Mouse (Mus musculus): ENCODE results near the gene Arnt2. TPM values are rescaled to one million over a fixed set of nuclear protein-coding genes. Genes with fewer than 3 reads are reported as not detected.

The Arnt2 gene
- total RNA-seq, 1 experiment from 2014 or later: not detected

DNA sequence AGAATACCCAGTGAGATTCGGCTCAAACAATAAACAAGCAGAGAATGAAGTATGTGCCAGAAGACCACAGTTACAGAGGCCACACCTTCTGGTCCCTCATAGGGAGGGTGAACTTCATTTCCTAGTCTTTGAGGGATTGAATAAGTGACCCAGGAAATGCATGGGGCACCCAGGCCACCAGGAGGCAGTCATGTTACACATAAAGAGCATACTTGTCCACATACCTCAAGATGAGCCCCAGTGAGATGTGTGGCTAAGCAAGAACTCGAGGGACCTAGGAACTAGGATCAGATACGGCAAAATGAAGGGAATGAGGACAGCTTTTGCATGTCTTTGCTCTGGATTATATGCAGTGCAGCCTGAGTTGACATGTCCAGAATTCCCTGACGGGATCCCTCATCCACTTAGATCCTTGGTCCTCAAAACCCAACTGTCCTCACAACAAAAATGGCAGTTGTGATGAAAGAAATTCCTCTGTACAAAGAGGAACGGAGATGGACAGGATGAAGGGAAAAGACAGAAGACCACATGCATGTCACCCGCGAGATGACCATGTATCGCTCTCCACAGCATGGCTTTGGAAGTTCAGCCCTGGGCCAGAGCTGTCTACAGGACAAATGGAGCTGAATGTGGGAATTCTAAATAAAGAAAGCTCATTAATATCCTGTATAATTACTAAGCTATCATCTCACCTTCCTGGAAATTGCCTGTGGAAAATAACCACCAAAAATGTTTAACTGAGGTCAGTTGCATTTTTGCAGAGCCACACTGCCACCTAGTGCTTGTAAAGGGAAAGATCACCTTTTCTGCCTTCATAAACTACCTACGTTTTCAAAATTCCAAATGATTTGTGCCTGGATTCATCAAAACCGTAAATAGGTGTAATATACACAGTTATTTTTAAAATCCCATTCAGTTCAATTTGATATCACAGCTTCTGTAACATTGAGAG is 54.1 kb downstream of the Arnt2 start:
- no peak for ATAC-seq (ENCODE audit: extremely low read depth, insufficient number of reproducible peaks, low FRiP score, poor library complexity, severe bottlenecking)

DNA sequence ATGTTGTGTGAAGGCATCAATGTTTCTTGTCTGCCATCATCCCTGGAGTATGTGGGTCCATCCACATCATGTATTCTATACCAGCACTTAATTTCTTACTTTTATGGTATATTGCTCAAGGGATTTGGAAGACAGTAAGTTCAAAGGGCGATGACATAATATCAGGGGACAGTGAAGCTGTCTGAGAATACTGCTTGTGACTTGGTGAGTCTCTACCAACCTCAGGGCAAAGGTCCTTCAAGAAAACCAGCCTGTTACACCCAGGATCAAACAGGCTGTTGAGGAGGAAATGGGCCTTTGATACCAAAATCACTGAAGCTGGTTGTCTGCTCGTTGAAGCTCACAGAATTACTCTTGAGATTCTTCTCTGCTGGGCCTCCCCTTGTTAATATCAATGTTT is 55.1 kb downstream of the Arnt2 start:
- no peak for ATAC-seq (ENCODE audit: extremely low read depth, insufficient number of reproducible peaks, low FRiP score, poor library complexity, severe bottlenecking)

DNA sequence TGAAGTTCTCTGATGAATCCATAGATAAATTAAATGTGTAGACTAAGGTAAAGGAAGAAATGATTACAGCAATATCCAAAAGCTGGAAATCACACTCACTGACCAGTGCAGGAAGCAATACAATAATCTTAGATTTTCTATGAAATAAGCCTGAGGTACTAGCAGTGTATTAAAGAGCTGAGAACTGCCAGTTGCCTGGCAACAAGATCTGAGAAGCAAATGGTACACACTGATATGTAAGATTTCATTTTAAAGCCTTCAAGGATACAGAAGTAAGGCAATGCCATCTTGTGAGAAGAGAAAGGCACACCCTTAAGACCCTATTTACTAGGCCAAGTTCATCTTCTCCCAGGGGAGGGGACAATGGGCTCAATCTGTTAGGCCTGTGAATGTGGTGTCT is 59.4 kb downstream of the Arnt2 start:
- ATAC-seq (ENCODE audit: extremely low read depth, insufficient number of reproducible peaks, low FRiP score, poor library complexity, severe bottlenecking): no peak

GRCm38 (mm10) chr7:84349976-84350375 is 60.0 kb downstream of the Arnt2 start:
- no peak for ATAC-seq (ENCODE audit: extremely low read depth, insufficient number of reproducible peaks, low FRiP score, poor library complexity, severe bottlenecking)

- ATAC-seq (ENCODE audit: extremely low read depth, insufficient number of reproducible peaks, low FRiP score, poor library complexity, severe bottlenecking): no peak
Measured at GRCm38 (mm10) chr7:84348145-84348911, 61.6 kb downstream of the Arnt2 start.

DNA sequence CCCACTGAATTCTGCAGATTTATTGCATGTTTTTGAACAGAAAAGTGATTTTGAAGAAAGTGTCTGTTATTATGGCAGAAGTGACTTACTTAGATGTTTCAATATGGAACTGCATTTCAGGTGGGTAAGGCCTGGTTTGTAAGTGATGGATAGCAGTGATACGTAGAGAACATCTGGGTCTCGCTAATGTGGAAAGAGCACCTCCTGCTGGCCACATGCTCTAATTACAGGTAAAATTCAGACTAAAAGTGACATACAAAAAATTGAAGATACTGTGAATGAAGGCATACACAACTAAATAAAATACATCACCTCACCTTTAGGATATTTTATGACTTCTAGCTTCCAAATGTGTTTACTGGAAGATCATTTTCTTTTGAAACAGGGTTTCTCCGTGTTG is 66.8 kb downstream of the Arnt2 start:
- no peak for ATAC-seq (ENCODE audit: extremely low read depth, insufficient number of reproducible peaks, low FRiP score, poor library complexity, severe bottlenecking)

DNA sequence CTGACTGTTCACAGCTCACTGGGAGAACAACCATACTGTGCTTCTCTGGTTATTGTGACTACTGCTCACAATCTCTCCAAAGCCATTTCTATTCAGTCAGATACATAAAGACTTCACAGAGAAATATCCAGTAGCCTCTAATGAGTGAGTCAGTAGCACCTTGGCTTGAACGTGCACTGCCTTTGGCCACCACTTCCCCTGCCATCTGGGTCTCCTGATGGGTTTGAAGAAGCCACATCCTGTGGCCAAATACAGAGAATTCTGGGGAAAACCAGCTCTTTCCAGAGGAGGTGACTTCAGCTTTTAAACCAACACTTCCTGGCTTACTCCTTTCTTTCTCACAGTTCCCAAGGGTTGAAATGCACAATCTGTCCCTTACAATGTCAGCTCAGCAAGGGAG is 69.0 kb downstream of the Arnt2 start:
- ATAC-seq (ENCODE audit: extremely low read depth, insufficient number of reproducible peaks, low FRiP score, poor library complexity, severe bottlenecking): no peak

GRCm38 (mm10) chr7:84339186-84339585 is 70.8 kb downstream of the Arnt2 start:
- ATAC-seq (ENCODE audit: extremely low read depth, insufficient number of reproducible peaks, low FRiP score, poor library complexity, severe bottlenecking): no peak

DNA sequence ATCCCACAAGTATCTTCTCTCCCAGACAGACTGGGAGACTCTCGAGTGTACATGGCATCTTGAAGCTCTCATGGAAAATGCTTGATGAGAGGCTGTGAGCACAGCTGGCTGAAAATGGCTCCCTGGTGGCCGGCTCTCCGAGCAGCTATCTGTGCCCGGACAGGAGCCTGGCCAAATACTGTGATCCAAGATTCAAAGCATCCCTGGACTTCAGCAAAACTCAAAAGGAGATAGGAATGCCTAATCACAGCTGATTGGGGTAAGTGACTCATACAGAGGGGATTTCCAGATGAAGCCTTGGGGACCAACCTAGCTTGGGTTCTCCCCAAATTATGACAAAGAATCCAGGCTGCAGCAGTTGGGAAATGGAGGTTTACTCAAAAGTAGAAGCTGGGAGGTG is 72.2 kb downstream of the Arnt2 start:
- ATAC-seq (ENCODE audit: extremely low read depth, insufficient number of reproducible peaks, low FRiP score, poor library complexity, severe bottlenecking): no peak

- ATAC-seq (ENCODE audit: extremely low read depth, insufficient number of reproducible peaks, low FRiP score, poor library complexity, severe bottlenecking): no peak
Measured at GRCm38 (mm10) chr7:84336907-84337306, 73.1 kb downstream of the Arnt2 start.

- ATAC-seq (ENCODE audit: extremely low read depth, insufficient number of reproducible peaks, low FRiP score, poor library complexity, severe bottlenecking): no peak
Measured at GRCm38 (mm10) chr7:84336580-84336886, 73.4 kb downstream of the Arnt2 start.

DNA sequence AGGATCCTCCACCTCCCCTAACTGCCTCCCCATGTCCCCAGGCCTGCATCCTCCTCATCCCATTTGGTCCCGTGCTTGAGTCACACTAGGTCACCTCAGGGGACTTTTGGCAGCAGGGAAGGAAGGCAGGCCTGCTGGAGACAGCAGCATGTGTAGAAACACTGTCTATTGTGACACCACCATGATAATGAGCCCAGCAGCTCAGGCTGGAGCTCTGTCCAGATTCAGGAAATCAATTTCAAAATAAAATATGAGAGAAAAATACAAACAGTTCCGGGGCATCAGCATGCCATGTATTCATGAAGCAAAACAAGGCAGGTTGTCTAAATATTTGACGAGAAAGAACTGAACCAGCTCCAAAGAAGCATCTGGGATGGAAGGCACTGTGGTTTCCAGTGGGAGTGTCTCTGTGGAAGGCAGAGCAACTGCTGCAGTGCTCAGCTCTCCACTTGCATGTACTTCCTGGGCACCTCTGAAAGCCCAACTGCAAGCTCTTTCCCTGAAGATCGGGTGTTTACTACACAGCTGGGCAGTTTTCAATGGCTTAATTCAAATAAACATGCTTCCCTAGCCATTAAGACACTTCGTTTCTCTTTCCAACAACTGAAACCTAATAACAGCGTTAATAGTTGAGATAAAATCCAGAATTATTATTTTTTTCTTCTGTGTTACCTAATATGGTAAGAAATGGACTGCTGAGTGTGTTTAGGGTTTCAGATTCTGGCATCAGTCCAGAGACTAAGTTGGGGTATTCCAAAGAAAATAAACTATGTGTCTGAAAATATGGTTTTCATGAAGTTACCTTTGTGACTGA is 74.0 kb downstream of the Arnt2 start:
- no peak for ATAC-seq (ENCODE audit: extremely low read depth, insufficient number of reproducible peaks, low FRiP score, poor library complexity, severe bottlenecking)

DNA sequence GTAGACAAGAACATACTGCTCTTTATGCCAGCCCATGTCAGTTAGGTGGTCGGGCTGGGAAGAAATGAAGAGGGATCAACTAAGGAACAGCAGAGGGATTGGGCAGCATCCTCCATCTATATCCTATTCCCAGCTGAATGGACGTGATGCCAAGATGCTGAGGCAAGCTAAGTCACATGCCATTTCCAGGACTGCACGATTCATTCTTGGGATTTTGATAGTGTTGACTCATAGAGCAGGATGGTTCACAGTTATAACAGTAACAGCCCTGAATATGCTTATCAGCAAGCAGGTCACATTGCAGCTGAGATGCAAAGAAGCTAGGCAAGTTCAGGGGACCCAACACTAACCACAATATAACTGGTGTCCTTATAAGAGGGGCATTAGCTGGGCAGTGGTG is 76.0 kb downstream of the Arnt2 start:
- no peak for ATAC-seq (ENCODE audit: extremely low read depth, insufficient number of reproducible peaks, low FRiP score, poor library complexity, severe bottlenecking)

GRCm38 (mm10) chr7:84332295-84333168 is 77.4 kb downstream of the Arnt2 start:
- ATAC-seq (ENCODE audit: extremely low read depth, insufficient number of reproducible peaks, low FRiP score, poor library complexity, severe bottlenecking): no peak

DNA sequence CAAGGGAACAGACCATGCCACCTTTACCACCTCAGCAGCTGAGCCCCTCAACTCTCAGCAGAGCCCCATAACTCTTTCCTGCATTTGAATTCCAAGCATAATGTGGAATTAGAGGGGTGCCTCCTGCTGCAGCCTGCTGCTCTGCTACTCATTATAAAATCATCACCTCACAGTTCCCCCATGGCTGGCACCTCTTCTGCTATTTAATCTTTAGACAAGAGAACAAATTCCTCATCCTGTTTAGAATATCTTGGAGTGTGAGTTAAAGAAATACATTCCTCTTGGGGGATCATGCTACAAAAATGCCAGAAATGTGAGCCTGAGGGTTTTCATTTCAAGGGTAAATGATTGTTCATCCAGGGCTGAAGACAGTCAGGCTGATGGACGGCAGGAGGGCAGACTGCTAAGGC is 80.8 kb downstream of the Arnt2 start:
- ATAC-seq (ENCODE audit: extremely low read depth, insufficient number of reproducible peaks, low FRiP score, poor library complexity, severe bottlenecking): no peak

- ATAC-seq (ENCODE audit: extremely low read depth, insufficient number of reproducible peaks, low FRiP score, poor library complexity, severe bottlenecking): no peak
Measured at GRCm38 (mm10) chr7:84328770-84329169, 81.2 kb downstream of the Arnt2 start.

DNA sequence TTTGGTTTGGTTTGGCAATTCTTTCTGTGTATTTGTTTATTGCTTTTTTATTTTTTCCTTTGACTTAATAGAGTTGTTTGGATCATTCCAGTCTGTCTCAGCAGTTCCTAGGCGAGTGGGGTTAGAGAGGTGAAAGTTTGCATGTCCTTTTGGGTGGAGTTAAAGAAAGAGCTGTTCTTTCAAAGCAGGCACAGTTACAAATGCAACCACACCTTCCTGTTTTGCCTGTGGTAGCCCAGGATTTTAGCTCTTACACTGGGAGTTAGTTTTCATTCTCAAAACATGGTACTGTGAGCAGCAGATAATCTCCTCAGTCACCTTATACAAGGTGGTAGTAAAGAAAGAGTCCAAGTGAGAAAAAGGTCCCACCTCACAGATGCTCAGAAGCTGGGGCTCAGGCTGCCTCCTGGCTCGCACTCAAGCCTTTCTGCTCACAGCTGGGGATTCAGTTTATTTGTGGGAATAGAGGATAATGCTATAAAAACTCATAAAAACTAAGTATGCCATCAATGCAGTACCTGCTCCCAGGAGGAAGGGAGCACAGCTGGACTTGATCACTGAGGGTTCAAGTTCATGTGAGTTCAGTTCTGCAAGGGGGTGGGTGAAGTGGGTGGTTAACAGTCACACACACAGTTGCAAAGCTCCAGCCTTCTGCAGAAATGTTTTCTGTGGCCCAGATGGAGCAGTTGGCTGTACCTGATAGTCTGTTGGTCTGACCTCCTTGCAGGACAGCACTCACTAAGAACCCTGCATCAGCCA is 84.2 kb downstream of the Arnt2 start:
- no peak for ATAC-seq (ENCODE audit: extremely low read depth, insufficient number of reproducible peaks, low FRiP score, poor library complexity, severe bottlenecking)

DNA sequence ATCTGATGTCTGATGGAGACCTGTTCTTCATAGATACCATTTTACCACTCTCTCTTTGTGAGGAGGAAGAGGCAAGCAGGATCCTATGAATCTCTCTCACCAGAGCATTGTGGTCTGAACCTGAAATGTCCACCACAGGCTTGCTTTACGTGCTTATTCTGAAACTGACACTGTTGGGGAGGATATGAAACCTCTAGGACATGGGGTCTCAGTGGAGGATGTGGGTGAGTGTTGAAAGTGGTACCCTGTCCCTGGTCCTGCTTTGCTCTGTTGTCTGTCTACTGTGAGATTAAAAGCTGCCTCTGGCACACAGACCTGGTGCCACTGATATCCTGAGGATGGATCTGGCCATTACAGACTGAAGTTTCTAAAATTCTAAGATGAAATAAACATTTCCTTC is 88.4 kb downstream of the Arnt2 start:
- no peak for ATAC-seq (ENCODE audit: extremely low read depth, insufficient number of reproducible peaks, low FRiP score, poor library complexity, severe bottlenecking)
